Mouse (Mus musculus) layer of hippocampus, adult 2 months (tissue): ENCODE data around the gene Tjp2. TPM values are rescaled to one million over a fixed set of nuclear protein-coding genes. Genes with fewer than 3 reads are reported as not detected.

Experiments used
- DNase-seq, 2 experiments: peaks; one replicate each; pipeline ENCODE4 v3.0.0; 2022; ENCODE audit warnings: low spot score in 2 of 2
- H3K27ac ChIP-seq: fragments of 200-600 bp; 2 replicates; pipeline ENCODE4 v1.8.1; 2022
- H3K4me3 ChIP-seq: fragments of 200-600 bp; 2 replicates; pipeline ENCODE4 v1.8.1; 2022; ENCODE audit warnings: mild to moderate bottlenecking
- CTCF ChIP-seq: fragments of 200-600 bp; conservative IDR thresholded peaks from 2 replicates; pipeline ENCODE4 v1.8.1; 2022; ENCODE audit warnings: antibody characterized with exemption, mild to moderate bottlenecking, moderate library complexity
- total RNA-seq, 2 experiments: library from RNA; stranded (reverse); gene quantifications; 2 replicates each; pipeline ENCODE4 v1.2.3; 2021

Tjp2 gene
- total RNA-seq, 2 experiments from 2014 or later = 17.6 to 20.3 TPM

DNA sequence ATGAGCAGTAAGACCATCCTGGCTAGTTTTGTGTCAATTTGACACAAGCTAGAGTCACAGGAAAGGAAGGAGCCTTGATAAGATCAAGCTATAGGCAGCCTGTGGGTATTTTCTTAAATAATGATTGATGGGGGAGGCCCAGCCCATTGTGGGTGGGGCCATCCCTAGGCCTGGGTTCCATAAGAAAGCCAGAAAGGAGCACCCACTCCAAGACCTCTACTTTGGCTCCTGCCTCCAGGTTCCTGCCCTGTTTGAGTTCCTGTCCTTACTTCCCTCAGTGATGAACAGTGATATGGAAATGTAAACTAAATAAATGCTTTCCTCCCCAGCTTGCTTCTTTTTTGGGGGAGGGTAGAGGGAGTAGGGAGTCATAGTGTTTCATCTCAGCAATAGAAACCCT is 7.0 kb downstream of the Tjp2 start:
- no peak for DNase-seq
- no peak for TF ChIP-seq CTCF
- no peak overlapping the region for H3K27ac ChIP-seq
- no peak overlapping the region for H3K4me3 ChIP-seq

GRCm38 (mm10) chr19:24216771-24217170 is 8.1 kb downstream of the Tjp2 start:
- no peak for TF ChIP-seq CTCF
- no peak for DNase-seq
- Histone ChIP-seq H3K4me3 (no peak overlapping the region), H3K27ac (no peak overlapping the region)

GRCm38 (mm10) chr19:24214939-24215338 is 9.9 kb downstream of the Tjp2 start:
- Histone ChIP-seq H3K27ac (no peak overlapping the region), H3K4me3 (no peak overlapping the region)
- no peak for DNase-seq
- no peak; the same call in 1 of the 2 replicates for TF ChIP-seq CTCF

GRCm38 (mm10) chr19:24213299-24213698 is 11.5 kb downstream of the Tjp2 start:
- no peak for TF ChIP-seq CTCF
- Histone ChIP-seq H3K27ac (no peak overlapping the region), H3K4me3 (no peak overlapping the region)
- no peak for DNase-seq

GRCm38 (mm10) chr19:24212552-24213249 is 12.1 kb downstream of the Tjp2 start:
- no peak for DNase-seq
- no peak for TF ChIP-seq CTCF
- Histone ChIP-seq H3K27ac (no peak overlapping the region), H3K4me3 (no peak overlapping the region)

- no peak for TF ChIP-seq CTCF
- no peak overlapping the region for H3K4me3 ChIP-seq
- no peak overlapping the region for H3K27ac ChIP-seq
- DNase-seq = no peak
Observed at GRCm38 (mm10) chr19:24211168-24211567, 13.7 kb downstream of the Tjp2 start.

DNA sequence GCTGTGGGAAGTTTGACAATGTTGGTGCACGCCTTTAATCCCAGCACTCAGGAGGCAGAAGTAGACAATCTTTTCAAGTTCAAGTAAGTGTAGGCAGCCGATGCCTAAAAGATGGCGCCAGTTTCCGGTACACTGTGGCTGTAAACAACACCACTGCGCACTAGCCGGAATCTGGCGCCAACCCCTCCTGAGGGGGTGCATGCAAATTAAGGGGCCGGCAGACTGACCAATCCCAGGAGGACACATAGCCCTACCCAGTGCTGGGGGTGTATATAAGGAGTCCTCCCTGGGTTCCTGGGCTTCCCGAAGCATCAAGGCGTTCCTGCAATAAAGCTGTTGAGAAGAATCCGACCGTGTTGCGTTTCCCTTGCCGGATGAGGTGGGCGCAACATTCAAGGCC is 15.3 kb downstream of the Tjp2 start:
- DNase-seq = no peak

DNA sequence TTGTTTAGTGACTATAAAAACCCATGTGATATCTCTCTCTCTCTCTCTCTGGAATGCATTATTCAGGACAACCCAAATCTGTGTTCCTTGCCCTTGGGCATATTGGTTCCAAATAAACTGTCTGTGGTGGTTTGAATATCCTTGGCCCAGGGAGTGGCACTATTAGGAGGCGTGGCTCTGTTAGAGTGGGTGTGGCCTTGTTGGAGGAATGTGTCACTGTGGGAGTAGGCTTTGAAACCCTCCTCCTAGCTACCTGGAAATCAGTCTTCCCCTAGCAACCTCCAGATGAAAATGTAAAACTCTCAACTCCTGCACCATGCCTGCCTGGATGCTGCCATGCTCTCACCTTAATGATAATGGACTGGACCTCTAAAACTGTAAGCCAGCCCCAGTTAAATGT is 16.9 kb downstream of the Tjp2 start:
- Histone ChIP-seq H3K27ac (no peak overlapping the region), H3K4me3 (no peak overlapping the region)
- TF ChIP-seq CTCF = no peak
- DNase-seq = no peak

More for the DNA sequence above, 15.3 kb downstream of the Tjp2 start:
- H3K27ac ChIP-seq = no peak overlapping the region
- no peak overlapping the region for H3K4me3 ChIP-seq
- no peak for TF ChIP-seq CTCF

- H3K27ac ChIP-seq = no peak overlapping the region
- no peak for TF ChIP-seq CTCF
- no peak overlapping the region for H3K4me3 ChIP-seq
- no peak for DNase-seq
Observed at GRCm38 (mm10) chr19:24205001-24205400, 19.8 kb downstream of the Tjp2 start.

DNA sequence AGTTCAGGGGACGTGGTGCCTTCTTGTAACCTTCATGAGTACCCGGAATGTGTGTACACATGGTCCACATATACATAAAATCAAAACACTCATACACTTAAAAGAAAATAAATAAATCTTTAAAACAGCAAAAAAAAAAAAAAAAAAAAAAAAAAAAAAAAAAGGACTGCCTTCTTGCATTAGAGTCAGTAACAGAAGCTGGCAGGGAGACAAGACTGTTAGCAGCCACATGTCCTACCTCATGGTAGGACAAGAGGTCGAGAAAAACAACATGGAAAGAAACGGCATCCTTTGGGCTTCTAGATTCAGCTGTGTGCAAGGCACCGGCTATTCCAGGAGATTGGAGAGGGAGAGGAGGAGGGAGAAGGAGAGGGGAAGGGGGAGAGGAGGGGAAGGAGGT is 23.0 kb downstream of the Tjp2 start:
- no peak for DNase-seq
- no peak overlapping the region for H3K4me3 ChIP-seq
- no peak overlapping the region for H3K27ac ChIP-seq
- TF ChIP-seq CTCF = no peak

- H3K4me3 ChIP-seq = no peak overlapping the region
- no peak for DNase-seq
- TF ChIP-seq CTCF = no peak
Observed at GRCm38 (mm10) chr19:24200566-24200965, 24.3 kb downstream of the Tjp2 start.

GRCm38 (mm10) chr19:24198676-24199303 is 26.0 kb downstream of the Tjp2 start:
- Histone ChIP-seq H3K27ac (no peak overlapping the region), H3K4me3 (no peak overlapping the region)
- no peak for TF ChIP-seq CTCF
- DNase-seq = no peak

More at GRCm38 (mm10) chr19:24200566-24200965, 24.3 kb downstream of the Tjp2 start:
- no peak overlapping the region for H3K27ac ChIP-seq

GRCm38 (mm10) chr19:24197338-24197737 is 27.5 kb downstream of the Tjp2 start:
- TF ChIP-seq CTCF = no peak
- H3K4me3 ChIP-seq = no peak overlapping the region
- DNase-seq = no peak
- no peak overlapping the region for H3K27ac ChIP-seq

DNA sequence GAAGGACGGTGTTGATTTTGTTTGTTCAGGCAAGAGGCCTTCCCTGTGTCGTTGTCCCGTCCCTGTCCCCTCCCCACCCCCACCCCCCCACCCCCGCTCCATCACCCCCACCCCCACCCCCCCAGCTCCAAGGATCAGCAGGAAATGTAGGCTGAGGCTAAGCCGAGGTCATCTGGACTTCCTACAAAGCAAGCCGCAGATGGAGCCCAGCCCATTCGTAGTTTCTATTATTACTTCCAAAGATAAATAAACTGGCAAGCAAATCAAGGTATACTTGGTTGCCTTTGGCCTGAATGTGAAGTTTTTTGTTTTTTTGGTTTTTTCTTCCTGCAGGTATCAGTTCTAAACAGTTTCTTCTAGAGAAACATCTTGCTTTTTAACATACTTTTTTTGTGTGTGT is 29.6 kb downstream of the Tjp2 start:
- Histone ChIP-seq H3K4me3 (no peak overlapping the region), H3K27ac (no peak overlapping the region)
- DNase-seq = no peak
- TF ChIP-seq CTCF = no peak
